Mouse (Mus musculus) midbrain, embryonic 13.5 days (tissue): Measurements from ENCODE around the gene Jak3. TPM values are rescaled to one million over a fixed set of nuclear protein-coding genes. Genes with fewer than 3 reads are reported as not detected.

ENCODE experiments used
- ATAC-seq: fragments of 200-750 bp; cut with Nextera tagmentation; 2 replicates; pipeline ENCODE4 v1.8.0; 2017; ENCODE audit warnings: mild to moderate bottlenecking, moderate TSS enrichment, moderate library complexity
- H3K27ac ChIP-seq: fragments of 300-500 bp; sonication (generic); 2 replicates; pipeline ENCODE4 v1.5.1; 2015; ENCODE audit warnings: inconsistent platforms, mild to moderate bottlenecking, moderate library complexity
- H3K27me3 ChIP-seq: fragments of 300-500 bp; sonication (generic); 2 replicates; pipeline ENCODE4 v1.6.1; 2015; ENCODE audit warnings: mild to moderate bottlenecking, inconsistent platforms
- H3K36me3 ChIP-seq: fragments of 300-500 bp; sonication (generic); 2 replicates; pipeline ENCODE4 v1.6.1; 2015; ENCODE audit warnings: mild to moderate bottlenecking, inconsistent platforms
- H3K4me1 ChIP-seq: fragments of 300-500 bp; sonication (generic); replicated peaks from 2 replicates; pipeline ENCODE4 v1.6.1; 2015; ENCODE audit warnings: inconsistent platforms
- H3K4me2 ChIP-seq: fragments of 300-500 bp; sonication (generic); replicated peaks from 2 replicates; pipeline ENCODE4 v1.6.1; 2015; ENCODE audit warnings: moderate library complexity, mild to moderate bottlenecking, inconsistent platforms
- H3K4me3 ChIP-seq: fragments of 300-500 bp; sonication (generic); replicated peaks from 2 replicates; pipeline ENCODE4 v1.5.1; 2015; ENCODE audit warnings: mild to moderate bottlenecking, inconsistent platforms
- H3K9ac ChIP-seq: fragments of 300-500 bp; sonication (generic); replicated peaks from 2 replicates; pipeline ENCODE4 v1.6.1; 2015; ENCODE audit warnings: mild to moderate bottlenecking, inconsistent platforms
- H3K9me3 ChIP-seq: fragments of 300-500 bp; sonication (generic); 2 replicates; pipeline ENCODE4 v1.6.1; 2016; ENCODE audit warnings: mild to moderate bottlenecking, inconsistent platforms
- WGBS: fragments of 180-500 bp; shearing (Covaris S2); methylation state at CpG from one replicate; pipeline ENCODE4 v1.1.7; 2015; 5-methylcytosine and 5-hydroxymethylcytosine counted together
- polyA plus RNA-seq: library from polyadenylated mRNA; unstranded; fragments of >200 nt; fragmentation: Nextera tagmentation; extraction: Ambion mirVana; gene quantifications from 2 replicates; pipeline ENCODE4 v1.2.1, GENCODE M21; 2015

Jak3 gene
- 2.5 and 2.7 TPM in 2 replicates for polyA plus RNA-seq

DNA sequence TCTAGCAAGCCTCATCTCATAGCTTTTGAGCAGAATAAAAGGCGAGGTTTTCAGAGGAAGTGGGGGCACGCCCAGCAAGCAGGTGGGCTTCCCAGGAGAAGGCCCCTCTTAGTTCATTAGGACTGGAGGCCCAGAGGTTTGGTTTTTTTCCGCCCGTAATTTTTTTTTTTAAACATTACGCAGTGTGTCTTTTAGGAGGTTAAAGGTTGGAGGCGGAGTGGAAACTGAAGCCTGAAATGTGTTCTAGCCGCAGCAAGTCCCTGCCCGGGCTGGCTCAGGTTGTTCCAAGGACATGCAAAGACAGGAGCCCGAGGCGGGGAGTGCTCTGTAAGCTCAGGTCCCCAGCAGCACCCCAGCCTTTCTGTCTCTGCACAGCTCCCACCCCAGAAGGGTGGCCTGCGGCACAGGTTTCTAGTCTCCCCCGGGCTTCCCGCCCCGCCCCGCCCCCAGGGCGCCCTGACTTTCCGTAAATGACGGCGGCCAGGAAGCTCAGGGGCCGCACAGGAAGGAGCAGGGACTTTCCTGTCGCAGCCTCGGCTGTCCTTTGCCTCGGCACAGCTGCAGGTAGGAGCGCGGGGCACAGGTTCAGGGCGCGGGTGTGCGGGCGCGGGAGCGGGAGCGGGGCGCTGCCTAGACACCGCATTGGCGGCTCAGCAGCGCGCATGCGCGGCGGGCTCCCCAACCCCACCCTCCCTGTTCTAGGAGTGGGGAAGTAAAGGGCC lies at the start of gene Jak3:
Jak3 (plus strand) TSS at position 277 of the 722 bp plus-strand sequence.
- peaks cover 60% of the 10 kb centered on the region for H3K27me3 ChIP-seq
- H3K9me3 ChIP-seq, result no peaks in the 10 kb centered on the region
- peak; percentile 43 for ATAC-seq
- peak within 1 kb of the TSS; percentile 64 for H3K4me3 ChIP-seq
- H3K4me2 ChIP-seq, result peak within 1 kb of the TSS; percentile 90
- 3% methylated on average over 37 of the region's 40 CpGs for WGBS
- H3K36me3 ChIP-seq, result no peaks in the 10 kb centered on the region
- peak within 1 kb of the TSS; percentile 74 for H3K9ac ChIP-seq
- H3K27ac ChIP-seq, result peak within 1 kb of the TSS; percentile 44; the same call in 1 of the 2 replicates
- H3K4me1 ChIP-seq, result peaks cover 24% of the 10 kb centered on the region

DNA sequence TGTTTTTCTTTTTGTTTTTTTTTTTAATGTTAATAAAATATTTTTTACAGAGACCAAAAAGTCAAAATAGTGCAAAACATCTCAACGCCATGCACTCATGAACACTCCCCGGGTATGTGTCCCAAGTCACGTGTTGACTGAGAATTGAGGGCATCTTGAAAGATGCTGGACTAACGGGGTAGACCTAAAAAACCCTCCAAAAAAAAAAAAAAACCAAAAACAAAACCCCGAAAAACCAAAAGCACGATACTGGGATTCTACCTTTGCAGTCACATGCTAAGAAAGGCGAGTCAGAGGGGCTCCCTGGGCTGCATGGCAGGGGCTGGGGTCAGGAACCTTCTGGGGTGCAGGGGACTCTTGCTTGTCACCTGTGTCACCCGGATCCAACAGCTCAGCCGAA lies 49.3 kb upstream of the Jak3 start:
- Histone ChIP-seq H3K36me3 (peaks cover 40% of the 10 kb centered on the region), H3K27ac (no peak overlapping the region), H3K9ac (no peak overlapping the region), H3K4me1 (peaks cover 18% of the 10 kb centered on the region), H3K27me3 (peaks cover 23% of the 10 kb centered on the region), H3K4me3 (no peak overlapping the region), H3K4me2 (no peak overlapping the region), H3K9me3 (no peaks in the 10 kb centered on the region)
- WGBS, result 87% methylated on average over 9 of the region's 9 CpGs
- ATAC-seq, result no peak

DNA sequence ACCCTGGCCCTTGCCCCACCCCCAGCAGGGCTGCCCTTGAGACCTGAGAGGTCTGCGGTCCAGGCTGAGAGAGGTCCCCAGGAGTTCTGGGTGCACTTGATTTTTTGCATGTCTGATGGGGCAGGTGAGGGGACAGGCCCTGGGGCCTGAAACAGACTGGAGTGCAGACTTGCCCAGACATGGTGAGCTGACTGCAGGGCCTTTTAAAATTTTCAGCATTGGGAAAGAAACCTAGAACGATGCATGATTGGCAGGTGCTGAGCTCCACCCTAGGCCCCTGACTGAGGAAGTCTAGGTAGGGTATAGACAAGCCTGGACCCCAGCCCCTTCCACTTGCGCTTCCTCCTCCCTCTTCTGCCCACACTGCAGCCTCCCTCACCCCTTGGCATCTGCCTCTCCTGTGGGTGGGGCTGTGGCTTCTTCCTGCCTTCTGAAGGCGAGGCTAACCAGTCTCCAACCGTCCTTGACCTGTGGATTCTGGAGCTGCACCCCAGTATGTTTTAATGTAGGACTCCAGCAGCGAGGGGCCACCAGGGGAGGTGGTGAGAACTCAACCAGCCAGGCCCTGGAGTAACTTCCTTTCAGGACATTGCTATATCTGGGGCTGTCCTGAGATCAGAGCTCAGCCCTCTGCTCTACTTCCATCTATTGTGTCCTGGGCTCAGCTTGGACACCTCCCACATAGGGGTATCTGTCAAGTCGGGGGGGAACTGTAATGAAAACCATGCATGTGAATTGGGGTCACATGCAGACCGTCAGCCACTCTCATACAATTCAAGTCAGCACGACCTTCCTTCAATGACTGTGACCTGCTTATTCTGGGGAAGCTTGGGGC lies 48.6 kb upstream of the Jak3 start:
- H3K4me1 ChIP-seq, result peaks cover 18% of the 10 kb centered on the region
- peaks cover 31% of the 10 kb centered on the region for H3K27me3 ChIP-seq
- H3K9me3 ChIP-seq, result no peaks in the 10 kb centered on the region
- no peak overlapping the region for H3K4me2 ChIP-seq
- H3K9ac ChIP-seq, result no peak overlapping the region
- peak overlapping the region; percentile 30; the same call in 1 of the 2 replicates for H3K27ac ChIP-seq
- peaks cover 38% of the 10 kb centered on the region for H3K36me3 ChIP-seq
- H3K4me3 ChIP-seq, result no peak overlapping the region
- no peak for ATAC-seq
- WGBS, result 52% methylated on average over 9 of the region's 9 CpGs

DNA sequence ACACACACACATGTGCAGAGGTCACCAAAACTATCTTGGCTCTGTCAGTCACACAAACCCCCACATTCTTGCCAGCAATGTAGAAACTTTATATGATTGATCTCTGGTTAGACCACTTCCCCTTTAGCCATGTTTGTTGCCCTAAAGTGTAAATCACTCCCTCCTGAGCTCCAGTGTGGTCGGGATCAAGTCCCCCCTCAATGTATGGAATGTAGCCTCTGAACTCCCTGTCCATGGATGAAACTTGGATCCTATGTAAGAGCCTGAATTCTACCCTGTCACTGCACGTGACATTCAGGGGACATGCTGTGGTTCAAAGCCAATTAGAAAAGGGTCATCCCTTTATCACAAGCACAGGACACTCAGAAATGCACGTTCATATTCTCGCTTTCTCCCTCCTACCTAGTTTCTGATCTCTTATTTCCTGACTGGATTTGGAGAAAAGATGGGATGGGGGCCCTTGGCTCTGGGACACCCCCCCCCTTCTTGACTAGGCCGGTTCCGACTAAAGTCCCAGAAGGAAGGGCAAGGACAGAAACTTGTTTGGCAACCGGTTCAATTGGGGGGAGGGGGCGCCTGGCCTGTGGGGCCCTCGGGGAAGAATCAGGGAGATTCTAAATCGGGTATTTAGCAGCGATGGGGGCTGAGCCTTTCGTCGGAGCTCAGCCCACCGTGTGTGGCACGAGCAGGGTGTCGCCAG lies 47.5 kb upstream of the Jak3 start:
- no peak for ATAC-seq
- WGBS, result 10% methylated on average over 16 of the region's 16 CpGs
- peak overlapping the region; percentile 49 for H3K4me3 ChIP-seq

DNA sequence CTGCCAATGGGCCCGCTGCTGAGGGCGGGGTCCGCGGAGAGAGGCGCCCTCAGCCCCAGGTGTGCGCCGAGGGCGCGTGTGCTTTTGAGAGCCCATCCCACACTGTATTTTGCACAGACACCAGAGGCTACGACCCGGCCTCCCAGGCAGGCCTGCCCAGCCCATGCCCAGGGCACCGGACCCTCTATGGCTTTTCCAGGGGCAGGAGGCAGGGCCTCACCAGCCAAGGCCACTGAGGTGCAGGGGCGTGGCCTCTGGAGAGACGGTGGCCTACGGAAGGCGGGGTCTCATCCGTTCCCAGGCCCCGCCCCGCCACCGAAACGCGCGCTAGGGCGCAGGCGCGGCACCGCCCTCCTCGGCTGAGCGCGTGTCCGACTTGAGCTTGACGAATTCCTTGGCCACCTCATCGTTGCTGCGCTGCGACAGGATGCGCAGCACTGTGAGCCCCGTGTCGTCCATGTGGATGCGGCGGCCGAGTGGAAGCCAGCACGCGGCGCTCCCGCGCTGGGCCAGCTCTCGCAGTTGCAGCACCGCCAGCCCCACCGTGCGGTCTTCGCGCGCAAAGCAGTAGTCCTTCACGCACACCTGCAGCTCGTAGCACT lies 46.9 kb upstream of the Jak3 start:
- Histone ChIP-seq H3K27me3 (peaks cover 46% of the 10 kb centered on the region), H3K9ac (peak overlapping the region; percentile 67), H3K4me1 (peaks cover 20% of the 10 kb centered on the region), H3K9me3 (0 out of 2 replicates have a peak, but pooled peaks cover 2% of the 10 kb centered on the region), H3K27ac (peak overlapping the region; percentile 77), H3K4me3 (peak overlapping the region; percentile 49), H3K4me2 (peak overlapping the region; percentile 90), H3K36me3 (peaks cover 29% of the 10 kb centered on the region)
- WGBS, result under 1% methylated on average over 55 of the region's 55 CpGs
- ATAC-seq, result peak; percentile 88

More for the DNA sequence above, 47.5 kb upstream of the Jak3 start:
- Histone ChIP-seq H3K9me3 (0 out of 2 replicates have a peak, but pooled peaks cover 2% of the 10 kb centered on the region), H3K36me3 (peaks cover 35% of the 10 kb centered on the region), H3K4me2 (peak overlapping the region; percentile 90), H3K27me3 (peaks cover 39% of the 10 kb centered on the region), H3K9ac (peak overlapping the region; percentile 67), H3K27ac (peak overlapping the region; percentile 77), H3K4me1 (peaks cover 18% of the 10 kb centered on the region)

DNA sequence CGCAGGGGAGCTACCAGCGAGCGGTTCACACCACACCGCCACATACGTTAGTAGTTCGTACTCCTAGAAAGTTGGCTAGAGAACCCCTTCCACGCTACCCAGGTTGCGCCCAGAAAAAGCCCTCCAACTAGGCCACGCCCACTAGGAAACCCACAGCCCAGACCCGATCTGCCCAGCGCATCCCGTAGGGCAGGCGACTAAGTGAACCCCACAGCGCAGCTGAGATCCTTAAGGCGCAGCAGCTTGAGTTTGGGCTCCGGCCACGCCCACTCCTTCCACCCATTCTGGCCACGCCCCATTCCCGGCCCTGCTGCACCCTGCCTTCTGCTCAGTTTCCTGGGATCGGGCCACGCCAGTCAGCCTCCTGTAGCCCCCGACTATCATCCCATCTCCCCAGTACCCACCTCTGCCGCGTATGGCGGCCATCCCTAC lies 46.3 kb upstream of the Jak3 start:
- ATAC-seq, result peak; percentile 25
- Histone ChIP-seq H3K4me3 (peak overlapping the region; percentile 49), H3K27me3 (peaks cover 52% of the 10 kb centered on the region), H3K4me2 (peak overlapping the region; percentile 90), H3K9ac (peak overlapping the region; percentile 67), H3K36me3 (peaks cover 23% of the 10 kb centered on the region), H3K4me1 (peaks cover 26% of the 10 kb centered on the region), H3K9me3 (0 out of 2 replicates have a peak, but pooled peaks cover 2% of the 10 kb centered on the region), H3K27ac (peak overlapping the region; percentile 77)
- WGBS, result 3% methylated on average over 25 of the region's 25 CpGs

DNA sequence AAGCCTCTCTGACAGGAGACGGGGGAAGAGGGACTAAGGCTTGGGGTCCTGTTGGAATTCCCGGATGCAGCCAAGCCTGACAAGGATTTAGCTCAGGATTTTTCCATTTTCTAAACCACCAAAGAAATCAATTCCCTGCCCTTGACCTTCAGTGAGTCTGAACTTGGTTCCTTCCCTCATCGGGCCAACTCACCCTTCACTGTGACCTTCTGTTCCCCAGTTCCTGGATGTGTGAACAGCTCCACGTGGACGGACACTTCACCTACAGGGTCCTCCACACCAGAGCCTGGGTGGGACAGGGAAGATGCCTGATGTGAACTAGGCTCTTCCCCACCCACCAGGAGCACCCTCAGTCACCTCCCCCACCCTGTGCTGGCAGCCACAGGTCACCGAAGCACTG lies 45.3 kb upstream of the Jak3 start:
- Histone ChIP-seq H3K9ac (no peak overlapping the region), H3K4me1 (peaks cover 26% of the 10 kb centered on the region), H3K27ac (no peak overlapping the region), H3K9me3 (0 out of 2 replicates have a peak, but pooled peaks cover 2% of the 10 kb centered on the region), H3K36me3 (peaks cover 17% of the 10 kb centered on the region), H3K27me3 (peaks cover 62% of the 10 kb centered on the region), H3K4me2 (no peak overlapping the region), H3K4me3 (no peak overlapping the region)
- ATAC-seq, result no peak
- WGBS, result 88% methylated on average over 6 of the region's 6 CpGs

DNA sequence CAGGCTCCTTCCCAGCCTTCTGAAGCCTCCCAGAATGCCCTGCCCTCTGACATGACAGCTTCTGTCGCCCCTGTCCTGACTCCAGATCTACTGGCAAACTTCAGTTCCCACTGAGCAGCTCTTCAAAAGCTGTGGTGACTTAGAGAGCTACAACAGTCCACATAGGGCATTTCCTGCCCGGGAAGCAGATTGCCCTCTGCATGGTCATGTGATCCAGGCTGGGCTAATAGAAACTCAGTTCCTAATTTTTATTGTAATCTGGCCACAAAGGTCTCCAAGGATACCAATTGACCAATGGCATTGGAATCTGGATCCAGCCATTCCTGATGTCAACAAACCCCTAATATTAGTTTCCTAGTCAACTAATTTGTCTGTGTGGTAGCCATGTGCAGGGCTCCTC lies 44.2 kb upstream of the Jak3 start:
- ATAC-seq, result no peak
- H3K36me3 ChIP-seq, result peaks cover 17% of the 10 kb centered on the region
- H3K27me3 ChIP-seq, result peaks cover 67% of the 10 kb centered on the region

DNA sequence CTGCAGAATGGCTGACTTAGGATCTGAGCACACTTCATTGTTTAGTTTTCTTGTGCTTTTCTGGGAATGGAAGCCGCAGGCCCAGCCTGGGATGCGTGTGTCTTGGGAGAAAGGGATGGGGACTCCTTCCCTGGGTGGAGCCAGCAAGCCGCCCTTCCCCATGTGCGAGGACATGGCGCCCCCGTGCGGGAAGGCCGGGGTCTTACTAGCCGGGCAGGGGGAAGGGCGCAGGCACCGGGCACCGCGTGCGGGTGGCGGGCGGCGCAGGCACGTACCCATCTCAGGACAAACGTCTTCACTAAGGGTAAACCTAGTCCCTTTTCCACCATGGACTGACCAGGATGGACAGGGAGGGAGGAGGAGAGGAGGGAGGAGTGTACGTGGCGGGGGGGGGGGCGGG lies 42.9 kb upstream of the Jak3 start:
- H3K27me3 ChIP-seq, result peaks cover 64% of the 10 kb centered on the region
- ATAC-seq, result no peak

More for the DNA sequence above, 44.2 kb upstream of the Jak3 start:
- H3K9ac ChIP-seq, result no peak overlapping the region
- no peak overlapping the region for H3K27ac ChIP-seq
- 0 out of 2 replicates have a peak, but pooled peaks cover 2% of the 10 kb centered on the region for H3K9me3 ChIP-seq
- H3K4me2 ChIP-seq, result no peak overlapping the region
- WGBS, result 65% methylated on average over 2 of the region's 2 CpGs
- H3K4me3 ChIP-seq, result no peak overlapping the region
- peaks cover 26% of the 10 kb centered on the region for H3K4me1 ChIP-seq

DNA sequence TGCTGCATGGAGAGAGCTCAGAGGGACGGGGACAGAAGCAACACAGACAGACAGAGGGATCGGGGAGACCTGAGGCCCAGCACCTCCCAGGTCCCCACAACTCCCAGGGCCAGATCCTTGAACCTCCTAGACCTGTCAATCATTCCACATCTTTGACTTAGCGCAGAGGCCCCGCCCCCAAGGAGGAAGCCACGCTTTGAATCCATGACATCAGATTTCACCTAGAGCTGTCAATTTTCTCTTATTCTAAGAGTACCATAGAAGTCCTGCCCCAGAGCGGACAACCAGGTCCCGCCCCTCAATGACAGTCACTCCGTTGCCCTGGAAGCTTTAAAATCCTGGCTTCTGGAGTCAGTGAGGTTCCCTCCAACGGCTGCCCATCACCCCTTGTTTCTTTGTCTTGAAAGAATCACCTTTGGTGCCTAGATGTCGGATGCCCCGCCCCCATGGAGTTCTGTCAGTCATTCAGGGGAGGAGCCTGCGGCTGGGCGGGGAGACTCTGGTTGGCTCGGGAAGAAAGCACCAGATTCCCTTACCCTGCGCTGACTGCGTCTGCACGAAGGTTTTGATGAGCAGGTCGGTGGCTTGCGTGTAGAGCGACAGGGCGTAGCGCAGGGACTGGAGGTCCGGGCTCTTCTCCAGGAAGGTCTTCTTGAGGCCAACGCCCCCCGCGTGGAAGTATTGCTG lies 42.0 kb upstream of the Jak3 start:
- Histone ChIP-seq H3K27me3 (peaks cover 68% of the 10 kb centered on the region), H3K9me3 (0 out of 2 replicates have a peak, but pooled peaks cover 2% of the 10 kb centered on the region), H3K4me3 (0 out of 2 replicates have a peak overlapping the region, but pooled peaks have one; percentile 8), H3K36me3 (peaks cover 23% of the 10 kb centered on the region), H3K4me1 (peaks cover 18% of the 10 kb centered on the region), H3K9ac (no peak overlapping the region), H3K4me2 (peak overlapping the region; percentile 40), H3K27ac (peak overlapping the region; percentile 69)
- ATAC-seq, result peak; percentile 27; the same call in 1 of the 2 replicates
- 3% methylated on average over 26 of the region's 26 CpGs for WGBS

More for the DNA sequence above, 42.9 kb upstream of the Jak3 start:
- H3K9ac ChIP-seq, result no peak overlapping the region
- no peak overlapping the region for H3K27ac ChIP-seq
- H3K4me1 ChIP-seq, result peaks cover 26% of the 10 kb centered on the region
- 0 out of 2 replicates have a peak, but pooled peaks cover 2% of the 10 kb centered on the region for H3K9me3 ChIP-seq
- H3K36me3 ChIP-seq, result peaks cover 17% of the 10 kb centered on the region
- WGBS, result 12% methylated on average over 19 of the region's 22 CpGs
- no peak overlapping the region for H3K4me3 ChIP-seq
- H3K4me2 ChIP-seq, result no peak overlapping the region
